Mouse (Mus musculus) forebrain, embryonic 10.5 days (tissue): ENCODE data around the gene Wfdc6a. TPM values are rescaled to one million over a fixed set of nuclear protein-coding genes. Genes with fewer than 3 reads are reported as not detected.

Source experiments
- DNase-seq: peaks from one replicate; pipeline ENCODE4 v3.0.0-alpha.2; 2017; ENCODE audit warnings: low spot score; ENCODE audit errors: extremely low spot score
- H3K27ac ChIP-seq: fragments of 300-500 bp; sonication (generic); 2 replicates; pipeline ENCODE4 v1.5.1; 2016; ENCODE audit warnings: mild to moderate bottlenecking
- H3K27me3 ChIP-seq: fragments of 300-500 bp; sonication (generic); 2 replicates; pipeline ENCODE4 v1.6.1; 2016; ENCODE audit warnings: mild to moderate bottlenecking; ENCODE audit not compliant: poor library complexity, severe bottlenecking
- H3K36me3 ChIP-seq: fragments of 300-500 bp; sonication (generic); replicated peaks from 2 replicates; pipeline ENCODE4 v1.6.1; 2016; ENCODE audit warnings: mild to moderate bottlenecking, moderate library complexity
- H3K4me1 ChIP-seq: fragments of 300-500 bp; sonication (generic); 2 replicates; pipeline ENCODE4 v1.6.1; 2016
- H3K4me3 ChIP-seq: fragments of 300-500 bp; sonication (generic); 2 replicates; pipeline ENCODE4 v1.5.1; 2016; ENCODE audit warnings: mild to moderate bottlenecking, moderate library complexity
- H3K9me3 ChIP-seq: fragments of 300-500 bp; sonication (generic); 2 replicates; pipeline ENCODE4 v1.6.1; 2016; ENCODE audit warnings: mild to moderate bottlenecking, moderate library complexity
- WGBS: fragments of 180-500 bp; shearing (Covaris S2); methylation state at CpG from one replicate; pipeline ENCODE4 v1.1.7; 2016; 5-methylcytosine and 5-hydroxymethylcytosine counted together
- polyA plus RNA-seq: library from polyadenylated mRNA; unstranded; fragments of >200 nt; fragmentation: Nextera tagmentation; extraction: Ambion mirVana; gene quantifications from 2 replicates; pipeline ENCODE4 v1.2.1, GENCODE M21; 2016

Gene Wfdc6a
- polyA plus RNA-seq, 1 experiment from 2014 or later: not detected

GRCm38 (mm10) chr2:164544454-164545097 lies 40.7 kb downstream of the Wfdc6a start:
- 58% methylated on average over 5 of the region's 5 CpGs for WGBS
- Histone ChIP-seq H3K27me3 (no peaks in the 10 kb centered on the region), H3K36me3 (no peaks in the 10 kb centered on the region), H3K27ac (no peak overlapping the region), H3K4me3 (no peak overlapping the region), H3K4me1 (peaks cover 15% of the 10 kb centered on the region), H3K9me3 (no peaks in the 10 kb centered on the region; the same call in 1 of the 2 replicates)
- no peak for DNase-seq

- Histone ChIP-seq H3K27me3 (no peaks in the 10 kb centered on the region), H3K4me1 (peaks cover 12% of the 10 kb centered on the region; the same call in 1 of the 2 replicates), H3K36me3 (no peaks in the 10 kb centered on the region), H3K27ac (no peak overlapping the region), H3K9me3 (no peaks in the 10 kb centered on the region; the same call in 1 of the 2 replicates), H3K4me3 (no peak overlapping the region)
- WGBS: 71% methylated on average over 2 of the region's 2 CpGs
- DNase-seq: no peak
Measured at GRCm38 (mm10) chr2:164543745-164544144, 41.5 kb downstream of the Wfdc6a start.

GRCm38 (mm10) chr2:164542598-164542997 lies 42.6 kb downstream of the Wfdc6a start:
- no peak for DNase-seq
- no peak overlapping the region for H3K27ac ChIP-seq
- no peaks in the 10 kb centered on the region; the same call in 1 of the 2 replicates for H3K9me3 ChIP-seq
- 91% methylated on average over 7 of the region's 7 CpGs for WGBS
- peaks cover 12% of the 10 kb centered on the region; the same call in 1 of the 2 replicates for H3K4me1 ChIP-seq
- H3K4me3 ChIP-seq: no peak overlapping the region
- H3K36me3 ChIP-seq: no peaks in the 10 kb centered on the region
- no peaks in the 10 kb centered on the region for H3K27me3 ChIP-seq

DNA sequence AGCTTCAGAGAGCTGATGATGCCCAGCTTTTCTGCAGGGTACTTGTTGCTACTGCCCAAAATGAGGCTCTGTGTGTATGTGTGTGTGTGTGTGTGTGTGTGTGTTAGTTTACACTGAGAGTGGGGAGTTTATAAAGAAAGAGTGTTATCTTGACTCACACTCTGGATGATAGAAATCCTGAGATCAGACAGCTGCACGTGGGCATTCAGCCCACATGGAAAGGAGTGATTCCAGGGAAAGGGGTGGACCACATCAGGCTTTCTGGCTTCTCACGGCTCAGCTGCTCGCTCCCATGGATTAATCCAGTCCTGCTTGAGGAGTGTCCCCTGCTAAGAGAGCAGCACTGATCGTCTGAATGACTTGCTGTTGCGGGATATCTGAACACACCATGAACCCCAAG lies 43.1 kb downstream of the Wfdc6a start:
- Histone ChIP-seq H3K9me3 (no peaks in the 10 kb centered on the region; the same call in 1 of the 2 replicates), H3K27me3 (no peaks in the 10 kb centered on the region), H3K36me3 (no peaks in the 10 kb centered on the region), H3K4me3 (no peak overlapping the region), H3K4me1 (peaks cover 12% of the 10 kb centered on the region; the same call in 1 of the 2 replicates), H3K27ac (no peak overlapping the region)
- WGBS: 73% methylated on average over 5 of the region's 5 CpGs
- DNase-seq: no peak

DNA sequence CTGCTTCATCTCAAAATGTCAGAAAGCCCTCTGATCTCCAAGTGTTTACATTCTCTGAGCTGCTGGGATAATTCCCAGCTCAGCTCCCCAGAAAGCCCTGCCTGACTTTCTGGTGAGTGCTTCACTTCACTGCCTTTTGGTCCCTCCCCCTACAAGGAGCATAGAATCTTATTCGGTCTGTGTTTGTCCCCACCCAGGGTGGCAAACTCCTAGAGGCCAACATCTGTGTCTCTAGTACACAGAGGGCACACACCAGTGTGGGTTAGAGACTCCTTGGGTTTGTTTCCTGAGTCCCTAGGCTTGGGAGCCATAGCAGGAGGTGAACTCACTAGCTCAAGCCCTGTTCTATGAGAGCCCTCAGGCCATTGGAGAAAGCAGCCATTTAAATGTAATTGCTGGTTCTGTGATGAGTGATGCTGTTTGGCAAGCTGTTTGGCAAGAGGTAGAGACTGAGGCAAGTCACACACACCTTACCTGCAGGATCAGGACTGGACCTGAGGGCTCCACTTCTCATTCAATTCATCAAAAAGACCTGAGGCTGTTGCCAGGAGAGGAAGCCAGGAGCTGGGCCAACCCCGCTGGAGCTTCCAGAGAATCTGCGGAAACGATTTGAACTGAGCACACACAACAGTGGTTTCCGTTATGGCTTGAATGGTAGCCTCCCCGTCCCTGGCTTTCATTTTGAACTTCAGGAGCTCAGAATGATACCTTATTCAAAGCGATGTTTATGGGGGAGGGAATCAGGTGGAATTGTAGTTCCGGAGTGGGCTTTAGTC lies 44.4 kb downstream of the Wfdc6a start:
- Histone ChIP-seq H3K36me3 (no peaks in the 10 kb centered on the region), H3K27ac (no peak overlapping the region), H3K4me3 (no peak overlapping the region), H3K9me3 (no peaks in the 10 kb centered on the region; the same call in 1 of the 2 replicates), H3K4me1 (peaks cover 12% of the 10 kb centered on the region; the same call in 1 of the 2 replicates), H3K27me3 (no peaks in the 10 kb centered on the region)
- no peak for DNase-seq
- 41% methylated on average over 8 of the region's 8 CpGs for WGBS

DNA sequence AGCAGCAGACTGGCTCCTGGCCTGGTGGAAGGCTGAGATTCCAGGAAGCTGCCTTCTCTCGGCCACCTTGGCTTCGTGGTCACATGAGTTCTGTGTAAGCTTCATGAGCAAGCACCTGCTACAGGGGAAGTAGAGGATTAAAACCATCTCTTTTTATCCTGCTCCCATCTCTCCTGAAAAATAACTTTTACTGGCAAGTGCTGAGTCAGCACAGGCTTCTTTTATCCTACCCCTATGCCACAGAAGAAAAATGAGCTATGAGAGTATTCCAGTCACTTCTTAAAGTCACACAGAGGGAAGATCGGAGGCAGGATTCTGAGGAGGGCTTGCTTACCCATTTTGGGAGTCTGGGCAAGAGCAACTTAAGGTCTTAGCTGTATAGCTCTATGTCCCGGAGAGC lies 48.2 kb downstream of the Wfdc6a start:
- Histone ChIP-seq H3K27me3 (no peaks in the 10 kb centered on the region), H3K4me3 (no peak overlapping the region), H3K36me3 (no peaks in the 10 kb centered on the region), H3K9me3 (no peaks in the 10 kb centered on the region), H3K27ac (no peak overlapping the region), H3K4me1 (0 out of 2 replicates have a peak, but pooled peaks cover 8% of the 10 kb centered on the region)
- no peak for DNase-seq
- 85% methylated on average over 4 of the region's 4 CpGs for WGBS

- Histone ChIP-seq H3K9me3 (no peaks in the 10 kb centered on the region), H3K4me1 (no peaks in the 10 kb centered on the region), H3K27ac (no peak overlapping the region), H3K36me3 (no peaks in the 10 kb centered on the region), H3K27me3 (no peaks in the 10 kb centered on the region; the same call in 1 of the 2 replicates), H3K4me3 (no peak overlapping the region)
- 82% methylated on average over 10 of the region's 10 CpGs for WGBS
- no peak for DNase-seq
Measured at GRCm38 (mm10) chr2:164534315-164534714, 50.9 kb downstream of the Wfdc6a start.

- peaks cover 10% of the 10 kb centered on the region for H3K9me3 ChIP-seq
- 5% methylated on average over 3 of the region's 3 CpGs for WGBS
- no peaks in the 10 kb centered on the region; the same call in 1 of the 2 replicates for H3K27me3 ChIP-seq
- H3K27ac ChIP-seq: no peak overlapping the region
- H3K36me3 ChIP-seq: no peaks in the 10 kb centered on the region
- DNase-seq: peak; percentile 74
- no peak overlapping the region for H3K4me3 ChIP-seq
- H3K4me1 ChIP-seq: no peaks in the 10 kb centered on the region
Measured at GRCm38 (mm10) chr2:164531169-164531568, 54.1 kb downstream of the Wfdc6a start.

Other genes with a start within 250 kb of the Wfdc6a start
- 0.22 and 0.36 TPM in 2 replicates for gene Slpi, start 196.4 kb downstream of the Wfdc6a start, polyA plus RNA-seq
- not detected in 2 replicates for gene Rbpjl, start 182.3 kb downstream of the Wfdc6a start, polyA plus RNA-seq
- gene Matn4, start 180.3 kb downstream of the Wfdc6a start, polyA plus RNA-seq: not detected in 2 replicates
- 19.6 and 22.7 TPM in 2 replicates for gene Sdc4, start 141.6 kb downstream of the Wfdc6a start, polyA plus RNA-seq
- 57.9 and 59.5 TPM in 2 replicates for gene Sys1, start 128.5 kb downstream of the Wfdc6a start, polyA plus RNA-seq
- 2.0 and 3.0 TPM in 2 replicates for gene Gm20458, start 124.5 kb downstream of the Wfdc6a start, polyA plus RNA-seq
- not detected in 2 replicates for gene Trp53tg5, start 111.7 kb downstream of the Wfdc6a start, polyA plus RNA-seq
- 3.1 and 4.8 TPM in 2 replicates for gene Dbndd2, start 99.3 kb downstream of the Wfdc6a start, polyA plus RNA-seq
- 38.5 and 42.0 TPM in 2 replicates for gene Pigt, start 87.9 kb downstream of the Wfdc6a start, polyA plus RNA-seq
- gene Wfdc2, start 23.0 kb downstream of the Wfdc6a start, polyA plus RNA-seq: 57.8 and 71.3 TPM in 2 replicates
- gene Spint3, start 12.0 kb downstream of the Wfdc6a start, polyA plus RNA-seq: not detected in 2 replicates
- not detected in 2 replicates for gene Eppin, start 8.1 kb upstream of the Wfdc6a start, polyA plus RNA-seq
- gene Wfdc6b, start 28.1 kb upstream of the Wfdc6a start, polyA plus RNA-seq: not detected in 2 replicates
- not detected in 2 replicates for gene Wfdc8, start 28.2 kb upstream of the Wfdc6a start, polyA plus RNA-seq
- gene Wfdc16, start 53.3 kb upstream of the Wfdc6a start, polyA plus RNA-seq: not detected in 2 replicates
- not detected in 2 replicates for gene Wfdc10, start 70.6 kb upstream of the Wfdc6a start, polyA plus RNA-seq
- not detected in 2 replicates for gene Wfdc9, start 71.1 kb upstream of the Wfdc6a start, polyA plus RNA-seq
- not detected in 2 replicates for gene Wfdc11, start 88.6 kb upstream of the Wfdc6a start, polyA plus RNA-seq
- not detected in 2 replicates for gene Wfdc13, start 99.7 kb upstream of the Wfdc6a start, polyA plus RNA-seq
- gene Spint4, start 113.1 kb upstream of the Wfdc6a start, polyA plus RNA-seq: not detected in 2 replicates
- not detected in 2 replicates for gene Spint5, start 129.9 kb upstream of the Wfdc6a start, polyA plus RNA-seq
- 0.61 and 1.0 TPM in 2 replicates for gene Wfdc3, start 160.5 kb upstream of the Wfdc6a start, polyA plus RNA-seq
- gene Dnttip1, start 160.5 kb upstream of the Wfdc6a start, polyA plus RNA-seq: 80.6 and 81.1 TPM in 2 replicates
- 638 and 648 TPM in 2 replicates for gene Ube2c, start 184.5 kb upstream of the Wfdc6a start, polyA plus RNA-seq
- not detected in 2 replicates for gene Tnnc2, start 194.5 kb upstream of the Wfdc6a start, polyA plus RNA-seq
- 10.4 and 11.0 TPM in 2 replicates for gene Snx21, start 200.4 kb upstream of the Wfdc6a start, polyA plus RNA-seq
- gene Acot8, start 219.4 kb upstream of the Wfdc6a start, polyA plus RNA-seq: 15.3 and 16.3 TPM in 2 replicates
- 8.6 and 9.2 TPM in 2 replicates for gene Zswim3, start 219.7 kb upstream of the Wfdc6a start, polyA plus RNA-seq
- gene Zswim1, start 237.2 kb upstream of the Wfdc6a start, polyA plus RNA-seq: 25.5 and 25.9 TPM in 2 replicates
- gene Spata25, start 243.1 kb upstream of the Wfdc6a start, polyA plus RNA-seq: 0.19 TPM in 1 of 2 replicates, not detected in the other
- gene Ctsa, start 247.4 kb upstream of the Wfdc6a start, polyA plus RNA-seq: 77.8 and 80.4 TPM in 2 replicates
- gene Neurl2, start 248.0 kb upstream of the Wfdc6a start, polyA plus RNA-seq: 3.9 and 4.5 TPM in 2 replicates